Mouse (Mus musculus): ENCODE measurements around the gene Nudt15.

DNA sequence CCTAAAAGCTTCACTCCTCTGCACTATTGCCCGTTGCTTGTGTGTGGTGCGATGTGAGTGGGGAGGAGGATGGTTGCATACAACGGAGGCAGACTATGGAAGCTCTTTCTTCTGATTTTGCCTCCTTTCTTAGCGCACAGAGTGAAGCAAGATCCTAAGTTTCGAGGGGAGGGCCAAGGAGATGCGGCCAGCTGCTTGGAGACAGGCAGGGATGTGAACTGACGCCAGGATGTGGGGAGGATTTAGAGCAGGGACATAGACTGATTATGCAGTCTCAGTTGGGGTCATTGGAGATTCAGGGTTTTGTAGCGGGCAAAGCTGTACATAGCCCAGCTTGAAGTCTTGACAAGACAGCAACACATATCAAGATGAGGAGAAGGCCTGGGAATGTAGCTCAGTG is 41.8 kb downstream of the Nudt15 start:
- TF ChIP-seq GATA1 (IDR thresholded peaks at IDR 0.05; ENCODE audit: low read length) (no peak), TAL1 (IDR thresholded peaks at IDR 0.05; ENCODE audit: low read length) (no peak)

Data from erythroblast, embryonic 14.5 days (primary cell).